Mouse (Mus musculus) R1 (cell line): ENCODE data around the gene Mettl16.

ENCODE experiments used
- DNase-seq: peaks from one replicate; pipeline ENCODE4 v3.0.0-alpha.2; 2018; ENCODE audit warnings: low read depth, low spot score

The Mettl16 gene

GRCm38 (mm10) chr11:74843761-74844160 is 73.1 kb downstream of the Mettl16 start:
- DNase-seq: no peak

GRCm38 (mm10) chr11:74845784-74846183 is 75.2 kb downstream of the Mettl16 start:
- DNase-seq: peak; percentile 83

- peak; percentile 93 for DNase-seq
Observed at GRCm38 (mm10) chr11:74847919-74848521, 77.4 kb downstream of the Mettl16 start.

- DNase-seq: no peak
Observed at GRCm38 (mm10) chr11:74850998-74851661, 80.5 kb downstream of the Mettl16 start.

GRCm38 (mm10) chr11:74857756-74858155 is 87.1 kb downstream of the Mettl16 start:
- DNase-seq: peak; percentile 61

GRCm38 (mm10) chr11:74862129-74862528 is 91.5 kb downstream of the Mettl16 start:
- DNase-seq: no peak

- no peak for DNase-seq
Observed at GRCm38 (mm10) chr11:74863471-74863870, 92.8 kb downstream of the Mettl16 start.

- DNase-seq: no peak
Observed at GRCm38 (mm10) chr11:74864421-74864820, 93.8 kb downstream of the Mettl16 start.

GRCm38 (mm10) chr11:74865252-74865651 is 94.6 kb downstream of the Mettl16 start:
- no peak for DNase-seq

- DNase-seq: no peak
Observed at GRCm38 (mm10) chr11:74866640-74867039, 96.0 kb downstream of the Mettl16 start.

- no peak for DNase-seq
Observed at GRCm38 (mm10) chr11:74867181-74867580, 96.6 kb downstream of the Mettl16 start.

- no peak for DNase-seq
Observed at GRCm38 (mm10) chr11:74868046-74868760, 97.6 kb downstream of the Mettl16 start.

- DNase-seq: no peak
Observed at GRCm38 (mm10) chr11:74869603-74870002, 99.0 kb downstream of the Mettl16 start.

GRCm38 (mm10) chr11:74870544-74870943 is 99.9 kb downstream of the Mettl16 start:
- no peak for DNase-seq

GRCm38 (mm10) chr11:74870991-74871622 is 100.5 kb downstream of the Mettl16 start:
- no peak for DNase-seq

GRCm38 (mm10) chr11:74874630-74875029 is 104.0 kb downstream of the Mettl16 start:
- DNase-seq: no peak

GRCm38 (mm10) chr11:74876801-74877200 is 106.2 kb downstream of the Mettl16 start:
- peak; percentile 91 for DNase-seq
